Mouse (Mus musculus): ENCODE results near the gene Dscaml1. TPM values are rescaled to one million over a fixed set of nuclear protein-coding genes. Genes with fewer than 3 reads are reported as not detected.

The Dscaml1 gene
- polyA plus RNA-seq, 1 experiment from 2014 or later, result 27.9 TPM

DNA sequence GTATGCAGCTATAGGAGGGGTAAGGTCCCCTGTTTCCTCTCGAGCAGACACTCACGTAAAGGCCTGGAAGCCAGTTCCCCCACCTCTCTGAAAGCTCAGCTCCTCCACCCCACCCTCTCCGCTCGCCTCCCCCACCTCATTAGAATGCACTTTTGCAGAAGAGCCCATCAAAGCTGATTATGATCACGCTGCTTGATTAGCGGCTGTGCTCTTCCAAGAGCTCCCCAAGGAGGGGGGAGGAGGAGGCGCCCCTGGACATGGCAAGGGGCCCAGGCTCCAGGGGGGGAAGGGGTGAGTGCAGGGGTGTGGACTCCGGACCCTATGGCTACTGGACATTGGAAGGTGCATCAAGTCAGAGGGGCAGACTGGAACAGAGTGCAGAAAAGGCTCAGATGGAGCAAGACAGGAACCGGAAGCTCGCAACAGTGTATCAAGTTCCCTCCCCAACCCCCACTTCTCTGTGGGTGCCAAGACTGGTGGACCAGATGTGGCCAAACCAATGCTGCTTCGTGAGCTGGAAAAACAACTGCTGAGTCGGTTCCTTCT is 250.9 kb downstream of the Dscaml1 start:
- H3K27ac ChIP-seq (ENCODE audit: low read length), result peak overlapping the region; percentile 93
- ATAC-seq, result peak; percentile 65
- H3K36me3 ChIP-seq (ENCODE audit: control insufficient read depth, insufficient read depth), result no peaks in the 10 kb centered on the region
- no peaks in the 10 kb centered on the region for H3K27me3 ChIP-seq (replicated peaks; ENCODE audit: control insufficient read depth, insufficient read depth, low read length)
- peaks cover 43% of the 10 kb centered on the region for H3K4me1 ChIP-seq (replicated peaks; ENCODE audit: control insufficient read depth, insufficient read depth, low read length)
- no peak overlapping the region for H3K4me3 ChIP-seq (replicated peaks; ENCODE audit: low read length)
- 0 out of 2 replicates have a peak overlapping the region, but pooled peaks have one; percentile 10 for H3K9ac ChIP-seq (replicated peaks; ENCODE audit: low read depth, low read length)
- H3K4me2 ChIP-seq (ENCODE audit: low read length), result no peak overlapping the region
- 7% methylated on average over 12 of the region's 12 CpGs for WGBS
- H3K9me3 ChIP-seq (ENCODE audit: control insufficient read depth, low read length), result no peaks in the 10 kb centered on the region

DNA sequence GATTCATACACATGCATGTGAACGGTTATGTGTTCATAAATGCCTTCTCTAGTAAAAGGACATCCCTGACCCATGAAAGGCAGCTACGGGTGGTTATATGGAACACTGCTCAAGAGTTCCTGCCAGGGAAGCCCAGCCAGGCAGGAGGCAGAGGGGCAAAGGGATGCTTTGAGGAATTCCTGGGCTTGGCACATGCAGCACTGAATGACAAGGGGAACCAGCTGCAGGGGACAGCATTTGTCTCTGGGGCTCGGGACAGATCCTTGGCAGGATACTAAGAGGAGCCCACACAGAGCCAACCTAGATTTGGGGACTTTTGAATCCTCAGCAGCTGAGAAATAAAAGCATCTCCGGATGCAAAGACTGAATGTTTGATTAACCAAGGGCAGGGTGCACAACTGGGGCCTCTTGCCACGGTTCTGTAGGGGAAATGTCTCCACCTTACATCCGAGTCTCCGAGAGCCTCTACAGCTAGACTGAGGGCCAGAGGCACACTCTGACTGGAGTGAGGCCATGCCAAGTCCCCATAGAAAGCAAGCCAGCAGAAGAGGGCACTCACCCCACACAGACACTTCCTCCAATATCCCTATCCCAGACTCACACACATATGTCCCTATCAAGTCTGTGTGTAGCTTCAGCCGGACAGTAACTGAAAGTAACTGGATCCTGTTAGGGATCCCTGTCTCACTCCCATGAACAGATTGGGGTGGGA is 251.7 kb downstream of the Dscaml1 start:
- no peak overlapping the region for H3K4me3 ChIP-seq (replicated peaks; ENCODE audit: low read length)
- peaks cover 43% of the 10 kb centered on the region for H3K4me1 ChIP-seq (replicated peaks; ENCODE audit: control insufficient read depth, insufficient read depth, low read length)
- peak overlapping the region; percentile 93 for H3K27ac ChIP-seq (ENCODE audit: low read length)
- no peak overlapping the region for H3K4me2 ChIP-seq (ENCODE audit: low read length)
- H3K9me3 ChIP-seq (ENCODE audit: control insufficient read depth, low read length), result no peaks in the 10 kb centered on the region
- H3K9ac ChIP-seq (replicated peaks; ENCODE audit: low read depth, low read length), result no peak overlapping the region
- H3K36me3 ChIP-seq (ENCODE audit: control insufficient read depth, insufficient read depth), result no peaks in the 10 kb centered on the region
- no peak for ATAC-seq
- no peaks in the 10 kb centered on the region for H3K27me3 ChIP-seq (replicated peaks; ENCODE audit: control insufficient read depth, insufficient read depth, low read length)
- WGBS, result 36% methylated on average over 8 of the region's 8 CpGs

DNA sequence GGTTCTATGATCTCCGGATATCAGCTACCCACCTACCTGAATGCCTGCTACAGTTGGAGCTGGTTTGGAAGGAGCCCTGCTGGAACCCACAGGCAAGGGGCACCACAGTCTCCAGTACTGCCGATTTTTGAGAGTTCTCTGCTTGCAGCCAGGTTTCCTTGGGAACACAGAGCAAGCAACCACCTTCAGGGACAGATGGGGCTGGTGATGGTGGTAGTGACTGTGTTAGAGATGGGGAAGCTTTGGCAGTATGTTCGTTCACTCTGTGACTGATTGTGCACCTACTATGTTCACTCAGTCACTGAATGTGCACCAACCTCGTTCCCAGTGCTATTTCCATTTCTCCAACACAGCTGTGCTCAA is 252.2 kb downstream of the Dscaml1 start:
- no peaks in the 10 kb centered on the region for H3K9me3 ChIP-seq (ENCODE audit: control insufficient read depth, low read length)
- H3K27ac ChIP-seq (ENCODE audit: low read length), result peak overlapping the region; percentile 93
- no peak overlapping the region for H3K9ac ChIP-seq (replicated peaks; ENCODE audit: low read depth, low read length)
- no peak overlapping the region for H3K4me3 ChIP-seq (replicated peaks; ENCODE audit: low read length)
- no peak overlapping the region for H3K4me2 ChIP-seq (ENCODE audit: low read length)
- ATAC-seq, result 0 out of 2 replicates have a peak, but pooled peaks have one; percentile 12
- peaks cover 43% of the 10 kb centered on the region for H3K4me1 ChIP-seq (replicated peaks; ENCODE audit: control insufficient read depth, insufficient read depth, low read length)
- H3K36me3 ChIP-seq (ENCODE audit: control insufficient read depth, insufficient read depth), result peaks cover 1% of the 10 kb centered on the region
- WGBS, result 49% methylated on average over 4 of the region's 4 CpGs
- H3K27me3 ChIP-seq (replicated peaks; ENCODE audit: control insufficient read depth, insufficient read depth, low read length), result no peaks in the 10 kb centered on the region

DNA sequence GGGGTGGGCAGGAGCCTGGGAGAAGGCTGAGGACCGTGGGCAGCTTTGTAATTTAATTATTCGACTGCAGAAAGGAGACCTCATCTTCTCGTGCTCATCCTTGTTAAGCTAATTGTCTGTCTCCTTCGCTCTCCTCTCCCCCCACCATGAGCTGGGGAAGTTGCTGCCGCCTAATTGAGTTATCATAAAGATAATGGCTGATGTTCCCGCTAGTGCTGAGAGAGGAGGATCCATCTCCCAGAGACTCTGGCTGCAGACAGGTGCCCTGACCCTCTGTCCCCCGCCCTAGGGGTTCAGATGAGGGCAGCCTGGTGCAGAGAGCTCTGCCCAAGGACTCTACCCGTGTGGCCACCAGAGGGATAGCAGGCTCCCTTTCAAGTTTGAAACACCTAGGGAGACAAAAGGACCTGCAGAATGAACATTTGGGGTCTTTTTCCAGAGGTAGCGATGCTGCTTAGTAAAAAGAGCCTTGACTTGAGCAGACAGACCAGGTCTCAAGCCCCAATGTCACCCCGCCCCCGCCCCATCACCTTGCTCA is 256.1 kb downstream of the Dscaml1 start:
- H3K4me2 ChIP-seq (ENCODE audit: low read length), result no peak overlapping the region
- H3K4me3 ChIP-seq (replicated peaks; ENCODE audit: low read length), result no peak overlapping the region
- H3K27ac ChIP-seq (ENCODE audit: low read length), result no peak overlapping the region
- H3K9ac ChIP-seq (replicated peaks; ENCODE audit: low read depth, low read length), result no peak overlapping the region
- H3K36me3 ChIP-seq (ENCODE audit: control insufficient read depth, insufficient read depth), result peaks cover 5% of the 10 kb centered on the region
- peaks cover 19% of the 10 kb centered on the region for H3K4me1 ChIP-seq (replicated peaks; ENCODE audit: control insufficient read depth, insufficient read depth, low read length)
- no peaks in the 10 kb centered on the region for H3K9me3 ChIP-seq (ENCODE audit: control insufficient read depth, low read length)
- WGBS, result 44% methylated on average over 11 of the region's 11 CpGs
- no peaks in the 10 kb centered on the region for H3K27me3 ChIP-seq (replicated peaks; ENCODE audit: control insufficient read depth, insufficient read depth, low read length)
- ATAC-seq, result no peak

DNA sequence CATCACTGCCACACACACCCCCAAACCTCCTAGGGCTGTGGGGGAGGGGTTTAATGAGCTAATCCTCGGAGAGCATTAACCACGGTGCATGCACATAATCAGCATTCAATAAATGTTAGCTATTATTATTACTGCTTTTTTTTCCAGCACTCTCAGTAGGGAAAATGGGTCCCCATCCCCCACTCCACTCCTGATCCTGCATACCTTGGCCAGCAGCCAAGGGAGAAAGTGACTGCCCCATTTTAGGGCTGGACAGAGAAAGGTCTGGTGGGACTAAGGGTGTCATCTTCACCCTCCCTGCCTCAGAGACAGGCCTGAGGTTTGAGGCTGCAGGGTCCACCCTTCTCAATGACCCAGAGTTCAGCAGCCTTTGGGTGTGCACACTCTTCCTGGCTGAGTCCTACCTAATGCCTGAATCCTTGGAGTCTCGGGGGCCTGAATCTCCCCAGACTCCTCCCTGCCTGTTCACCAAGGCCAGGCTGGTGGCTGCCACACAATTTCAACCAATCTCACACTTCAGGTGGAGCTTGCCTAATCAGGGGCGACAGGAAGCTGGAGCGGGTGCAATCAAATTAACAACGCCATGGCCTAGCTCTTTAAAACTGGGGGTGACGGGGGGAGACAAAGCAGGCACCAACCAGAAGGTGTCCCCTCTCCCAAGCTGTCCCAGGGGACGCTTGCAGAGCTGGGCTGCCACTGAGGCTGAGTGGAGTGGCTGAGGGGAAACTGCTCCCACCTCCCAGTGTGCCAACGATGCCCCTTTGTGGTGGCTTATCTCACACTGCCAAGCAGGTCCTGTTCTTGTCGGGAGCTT is 267.2 kb downstream of the Dscaml1 start:
- Histone ChIP-seq H3K4me1 (replicated peaks; ENCODE audit: control insufficient read depth, insufficient read depth, low read length) (peaks cover 19% of the 10 kb centered on the region), H3K27ac (ENCODE audit: low read length) (peak overlapping the region; percentile 86), H3K4me2 (ENCODE audit: low read length) (no peak overlapping the region), H3K4me3 (replicated peaks; ENCODE audit: low read length) (no peak overlapping the region), H3K9me3 (ENCODE audit: control insufficient read depth, low read length) (no peaks in the 10 kb centered on the region), H3K9ac (replicated peaks; ENCODE audit: low read depth, low read length) (peak overlapping the region; percentile 30; the same call in 1 of the 2 replicates), H3K36me3 (ENCODE audit: control insufficient read depth, insufficient read depth) (no peaks in the 10 kb centered on the region), H3K27me3 (replicated peaks; ENCODE audit: control insufficient read depth, insufficient read depth, low read length) (no peaks in the 10 kb centered on the region)
- WGBS, result 10% methylated on average over 10 of the region's 10 CpGs
- peak; percentile 79 for ATAC-seq

DNA sequence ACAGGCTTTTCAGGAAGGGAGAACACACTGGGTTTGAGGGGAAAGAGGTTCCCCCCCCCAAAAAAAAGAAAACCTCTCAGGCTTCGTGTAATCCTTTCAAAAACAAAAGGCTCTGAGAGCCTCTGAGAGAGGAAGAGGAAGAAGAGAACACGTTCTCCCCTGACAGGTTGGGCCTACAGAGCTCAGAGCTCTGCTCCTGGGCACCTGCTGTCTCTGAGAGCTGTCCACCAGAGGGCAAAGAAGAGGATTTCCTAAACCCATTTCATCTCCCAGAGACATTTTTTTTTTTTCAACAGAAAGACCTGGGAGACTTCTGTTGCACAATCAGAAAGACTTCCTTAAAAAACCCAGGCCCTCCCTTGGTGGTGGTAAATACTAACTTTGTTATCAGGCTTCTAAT is 267.8 kb downstream of the Dscaml1 start:
- WGBS, result 0% methylated on average over 2 of the region's 2 CpGs
- peaks cover 19% of the 10 kb centered on the region for H3K4me1 ChIP-seq (replicated peaks; ENCODE audit: control insufficient read depth, insufficient read depth, low read length)

DNA sequence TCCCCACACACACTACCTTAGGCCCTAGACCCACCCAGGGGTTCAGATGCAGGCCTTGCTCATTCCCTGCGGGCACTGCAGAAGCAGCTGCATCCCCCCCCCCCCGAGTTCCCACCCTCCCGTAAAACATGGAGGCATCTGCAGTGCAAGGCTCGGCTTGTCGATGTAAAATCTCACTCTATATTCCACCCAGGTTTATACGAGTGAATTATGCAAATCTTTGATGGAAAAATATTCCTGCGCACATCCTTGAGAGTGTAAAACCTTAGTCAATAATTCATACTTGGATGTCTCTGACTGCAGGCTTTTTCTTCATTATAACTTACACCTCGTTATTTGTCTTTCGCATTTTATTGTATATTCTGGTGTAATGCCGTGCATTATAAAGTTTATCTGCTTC is 272.7 kb downstream of the Dscaml1 start:
- H3K36me3 ChIP-seq (ENCODE audit: control insufficient read depth, insufficient read depth), result peaks cover 8% of the 10 kb centered on the region; the same call in 1 of the 2 replicates
- no peak overlapping the region for H3K4me2 ChIP-seq (ENCODE audit: low read length)
- ATAC-seq, result 0 out of 2 replicates have a peak, but pooled peaks have one; percentile 26
- H3K27me3 ChIP-seq (replicated peaks; ENCODE audit: control insufficient read depth, insufficient read depth, low read length), result no peaks in the 10 kb centered on the region
- H3K27ac ChIP-seq (ENCODE audit: low read length), result no peak overlapping the region
- H3K4me1 ChIP-seq (replicated peaks; ENCODE audit: control insufficient read depth, insufficient read depth, low read length), result peaks cover 5% of the 10 kb centered on the region; the same call in 1 of the 2 replicates
- H3K9ac ChIP-seq (replicated peaks; ENCODE audit: low read depth, low read length), result no peak overlapping the region
- 71% methylated on average over 10 of the region's 10 CpGs for WGBS
- no peaks in the 10 kb centered on the region for H3K9me3 ChIP-seq (ENCODE audit: control insufficient read depth, low read length)
- H3K4me3 ChIP-seq (replicated peaks; ENCODE audit: low read length), result no peak overlapping the region

More for the DNA sequence above, 267.8 kb downstream of the Dscaml1 start:
- Histone ChIP-seq H3K9me3 (ENCODE audit: control insufficient read depth, low read length) (no peaks in the 10 kb centered on the region), H3K27ac (ENCODE audit: low read length) (peak overlapping the region; percentile 86), H3K9ac (replicated peaks; ENCODE audit: low read depth, low read length) (peak overlapping the region; percentile 30; the same call in 1 of the 2 replicates), H3K36me3 (ENCODE audit: control insufficient read depth, insufficient read depth) (no peaks in the 10 kb centered on the region), H3K27me3 (replicated peaks; ENCODE audit: control insufficient read depth, insufficient read depth, low read length) (no peaks in the 10 kb centered on the region), H3K4me2 (ENCODE audit: low read length) (no peak overlapping the region), H3K4me3 (replicated peaks; ENCODE audit: low read length) (no peak overlapping the region)
- no peak for ATAC-seq

DNA sequence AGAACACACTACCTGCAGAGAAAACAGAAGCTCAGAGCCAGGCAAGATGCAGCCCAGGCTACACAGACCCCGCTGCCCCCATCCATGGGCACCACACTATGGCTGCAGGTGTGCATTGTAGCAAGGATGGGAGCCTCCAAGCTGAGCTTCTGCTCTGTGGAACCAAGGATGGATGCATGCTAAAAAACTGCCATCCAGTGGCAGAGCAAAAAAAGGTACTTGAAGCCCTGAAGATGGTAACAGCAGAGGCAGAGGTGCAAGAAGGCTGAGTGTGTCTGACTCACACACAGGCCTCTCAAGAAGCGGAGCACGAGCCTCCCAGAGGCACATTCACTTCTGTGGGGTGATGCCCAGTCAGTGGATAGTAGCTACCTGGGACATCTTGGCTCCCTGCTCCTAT is 276.8 kb downstream of the Dscaml1 start:
- Histone ChIP-seq H3K27ac (ENCODE audit: low read length) (no peak overlapping the region), H3K4me3 (replicated peaks; ENCODE audit: low read length) (no peak overlapping the region), H3K4me1 (replicated peaks; ENCODE audit: control insufficient read depth, insufficient read depth, low read length) (peaks cover 6% of the 10 kb centered on the region), H3K36me3 (ENCODE audit: control insufficient read depth, insufficient read depth) (peaks cover 11% of the 10 kb centered on the region; the same call in 1 of the 2 replicates), H3K9ac (replicated peaks; ENCODE audit: low read depth, low read length) (no peak overlapping the region), H3K9me3 (ENCODE audit: control insufficient read depth, low read length) (no peaks in the 10 kb centered on the region), H3K27me3 (replicated peaks; ENCODE audit: control insufficient read depth, insufficient read depth, low read length) (no peaks in the 10 kb centered on the region), H3K4me2 (ENCODE audit: low read length) (no peak overlapping the region)
- no peak for ATAC-seq
- 80% methylated on average over 3 of the region's 3 CpGs for WGBS

DNA sequence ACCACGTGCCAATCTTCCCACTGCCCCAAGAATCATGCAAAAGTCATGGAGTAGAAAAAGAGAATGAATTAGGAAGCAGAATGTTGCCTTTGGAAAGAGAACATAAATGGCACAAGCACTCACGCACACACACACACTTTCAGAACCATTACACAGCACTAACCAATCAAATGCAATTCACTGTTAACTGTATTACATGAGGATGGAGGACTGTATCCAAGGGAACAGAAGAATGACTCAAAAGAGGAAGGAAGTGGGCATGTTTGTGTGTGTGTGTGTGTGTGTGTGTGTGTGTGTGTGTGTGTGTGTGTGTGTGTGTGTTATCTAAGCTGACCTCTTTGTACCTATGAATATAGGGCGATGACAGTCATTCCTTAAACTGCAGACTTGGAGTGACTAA is 278.0 kb downstream of the Dscaml1 start:
- no peaks in the 10 kb centered on the region for H3K9me3 ChIP-seq (ENCODE audit: control insufficient read depth, low read length)
- WGBS, result 72% methylated on average over 3 of the region's 3 CpGs
- H3K9ac ChIP-seq (replicated peaks; ENCODE audit: low read depth, low read length), result no peak overlapping the region
- H3K4me3 ChIP-seq (replicated peaks; ENCODE audit: low read length), result no peak overlapping the region
- peaks cover 6% of the 10 kb centered on the region for H3K4me1 ChIP-seq (replicated peaks; ENCODE audit: control insufficient read depth, insufficient read depth, low read length)
- no peak overlapping the region for H3K4me2 ChIP-seq (ENCODE audit: low read length)
- no peak for ATAC-seq
- H3K36me3 ChIP-seq (ENCODE audit: control insufficient read depth, insufficient read depth), result peaks cover 11% of the 10 kb centered on the region; the same call in 1 of the 2 replicates
- H3K27me3 ChIP-seq (replicated peaks; ENCODE audit: control insufficient read depth, insufficient read depth, low read length), result no peaks in the 10 kb centered on the region
- H3K27ac ChIP-seq (ENCODE audit: low read length), result no peak overlapping the region
